Mouse (Mus musculus) cerebellum, postnatal 4 days (tissue): Measurements from ENCODE around the gene Rbfox1.

ENCODE experiments used
- DNase-seq, 2 experiments: peaks; one replicate each; pipeline ENCODE4 v3.0.0; 2022; ENCODE audit warnings: low spot score in 2 of 2, mixed read lengths in 1 of 2

The Rbfox1 gene

DNA sequence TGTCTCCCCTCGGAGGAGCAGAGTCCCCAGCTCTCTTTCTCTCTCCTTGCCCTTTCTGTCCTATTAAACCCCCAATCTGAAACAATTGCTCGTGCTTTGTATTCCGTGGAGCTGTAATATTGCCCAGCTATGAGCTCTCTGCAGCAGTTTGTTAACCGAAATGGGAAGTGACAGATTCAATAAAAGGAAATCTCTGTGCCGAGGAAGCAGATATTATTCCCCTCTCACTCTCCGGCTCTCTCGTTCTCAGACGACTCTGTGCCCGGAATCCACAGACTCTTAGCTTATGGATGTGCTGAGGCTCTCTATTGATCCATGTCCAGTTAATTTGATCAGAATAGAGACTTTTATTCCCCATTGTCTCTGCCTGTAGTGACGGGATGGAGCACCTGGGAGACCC, 1260.3 kb downstream of the Rbfox1 start:
- no peak for DNase-seq

DNA sequence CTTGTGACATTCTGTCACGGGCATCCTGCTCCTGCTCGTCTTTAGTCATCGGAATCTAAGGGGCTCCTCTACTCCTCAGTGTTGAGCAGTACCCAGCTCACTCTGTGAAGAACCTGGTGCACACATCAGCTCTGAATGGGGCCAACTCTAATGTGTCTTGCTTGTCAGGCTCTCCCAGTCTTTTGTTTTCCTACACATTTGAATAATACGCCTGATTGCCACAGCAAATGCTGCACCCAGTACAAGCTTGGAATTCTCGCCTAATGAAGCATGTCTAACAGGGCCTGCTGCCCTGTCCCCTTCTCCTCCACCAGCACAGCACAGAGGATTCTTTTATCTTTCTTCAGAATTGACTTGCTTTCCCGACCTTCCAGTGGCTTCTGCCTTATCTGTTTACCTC, 1261.3 kb downstream of the Rbfox1 start:
- no peak for DNase-seq

DNA sequence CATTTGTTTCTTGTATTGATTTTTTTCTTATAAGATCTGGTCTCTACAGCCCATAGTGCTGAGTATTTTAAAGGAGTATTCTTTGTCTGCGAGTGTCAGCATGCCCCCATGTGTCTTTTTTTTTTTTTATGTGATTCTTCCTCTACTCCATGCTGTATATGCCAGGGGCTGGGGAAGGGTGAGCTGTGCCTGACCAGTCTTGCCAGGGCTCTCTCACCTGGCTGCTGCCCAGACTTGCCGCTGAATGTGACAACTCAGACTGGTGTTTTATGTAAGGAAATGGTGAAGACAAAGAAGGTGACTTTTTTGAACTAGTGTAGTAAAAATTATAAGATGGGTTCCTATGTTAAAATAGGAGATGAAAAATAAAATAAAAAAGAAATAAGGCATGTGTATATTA, 1262.7 kb downstream of the Rbfox1 start:
- DNase-seq: no peak

DNA sequence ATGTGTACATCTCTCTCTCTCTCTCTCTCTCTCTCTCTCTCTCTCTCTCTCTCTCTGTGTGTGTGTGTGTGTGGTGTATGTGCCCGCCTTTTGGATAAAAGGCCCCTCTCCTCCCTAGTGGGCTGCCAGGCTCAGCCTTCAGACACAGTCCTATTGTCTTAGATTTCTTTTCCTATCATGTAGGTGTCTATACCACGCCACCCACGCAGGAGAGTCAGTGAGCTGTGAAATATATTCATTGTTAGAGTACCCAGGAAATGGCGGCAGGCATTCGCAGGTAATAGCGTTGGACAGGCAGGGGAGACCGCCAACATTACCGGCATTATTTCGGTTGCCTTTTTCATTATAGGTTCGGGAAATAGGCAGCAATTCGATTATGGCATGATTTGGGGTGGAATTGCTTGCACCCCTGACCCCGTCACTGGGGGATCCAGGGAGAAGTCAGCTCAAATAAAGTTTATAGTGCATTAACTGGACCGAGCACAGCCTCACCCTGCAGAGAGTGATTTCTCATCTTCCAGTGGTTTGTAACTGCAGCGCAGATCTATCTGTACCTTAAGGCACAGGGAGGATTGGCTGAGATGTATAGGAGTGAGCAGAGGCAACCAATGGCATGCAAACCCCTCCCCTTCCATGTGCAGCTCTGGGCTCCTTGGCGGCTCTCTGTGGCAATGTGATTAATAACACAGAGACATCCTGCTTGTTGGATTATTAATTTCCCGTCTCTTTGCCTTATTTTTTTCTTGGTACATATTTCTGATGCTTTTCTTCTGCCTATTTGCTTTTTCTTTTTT, 1264.1 kb downstream of the Rbfox1 start:
- DNase-seq: no peak

DNA sequence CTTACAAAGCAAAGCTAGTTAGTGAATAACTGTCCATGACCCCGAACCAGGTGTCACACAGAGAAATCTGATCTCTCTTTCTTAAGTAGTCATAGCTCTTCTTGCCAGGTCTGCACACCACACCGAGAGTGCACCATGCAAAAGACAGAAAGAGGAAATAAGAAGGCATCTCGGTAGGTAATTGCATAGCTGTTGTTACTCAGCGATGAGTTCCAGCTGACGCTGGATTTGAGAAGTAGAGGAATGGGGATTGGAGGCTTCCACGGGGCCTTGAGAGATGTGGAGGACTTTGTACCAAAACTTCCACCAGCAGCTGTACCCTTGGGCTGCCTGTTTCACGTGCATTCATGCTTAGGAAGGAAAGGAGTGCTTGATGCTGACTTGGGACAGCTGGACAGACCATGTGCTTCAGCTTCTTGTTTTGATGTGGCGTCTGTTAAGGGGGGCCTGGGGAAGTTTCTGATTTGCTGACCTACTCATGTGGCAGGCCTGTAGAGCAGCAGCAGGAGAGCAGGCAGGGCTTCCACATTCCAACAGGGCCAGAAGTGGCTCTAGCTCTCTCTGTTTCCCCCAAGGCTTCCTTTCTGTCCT, 1265.1 kb downstream of the Rbfox1 start:
- no peak for DNase-seq

DNA sequence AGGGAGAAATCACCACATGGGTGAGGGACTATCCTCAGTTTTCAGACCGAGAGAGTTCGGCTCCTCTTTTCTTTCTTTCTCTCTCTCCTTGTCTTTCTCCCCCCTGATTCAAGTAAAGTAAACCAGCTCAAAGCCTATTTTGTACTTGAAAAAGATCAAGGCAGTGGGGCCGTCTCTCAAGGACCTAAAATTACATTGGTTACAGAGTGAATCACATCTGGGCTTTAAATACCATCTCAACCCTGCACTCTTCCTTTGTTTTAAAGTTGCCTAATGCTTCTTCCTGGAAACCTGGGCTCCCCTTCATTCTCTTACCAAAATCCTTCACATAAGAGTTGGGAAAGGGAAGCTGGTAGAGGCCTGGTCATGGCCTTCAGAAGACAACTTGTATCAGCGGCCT, 1267.2 kb downstream of the Rbfox1 start:
- DNase-seq: no peak

DNA sequence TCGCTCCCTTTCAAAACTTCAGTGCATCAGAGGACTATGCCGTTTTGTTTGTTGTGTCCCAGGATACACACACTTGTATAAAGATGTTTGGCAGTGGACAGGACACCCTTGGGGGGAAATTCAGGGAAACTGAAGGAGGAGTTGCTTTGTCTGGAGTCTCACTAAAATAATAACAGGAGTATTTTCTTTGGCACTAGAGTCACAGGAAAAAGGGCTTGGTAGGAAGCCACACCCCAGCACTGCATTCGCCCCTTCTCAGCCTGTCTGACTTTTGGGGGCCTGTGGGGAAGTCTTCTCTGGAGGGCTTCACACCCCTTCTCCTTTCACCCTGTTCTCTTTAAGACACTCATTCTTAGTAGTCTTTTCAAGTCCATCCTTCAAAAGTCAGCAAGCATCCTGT, 1269.5 kb downstream of the Rbfox1 start:
- no peak for DNase-seq

DNA sequence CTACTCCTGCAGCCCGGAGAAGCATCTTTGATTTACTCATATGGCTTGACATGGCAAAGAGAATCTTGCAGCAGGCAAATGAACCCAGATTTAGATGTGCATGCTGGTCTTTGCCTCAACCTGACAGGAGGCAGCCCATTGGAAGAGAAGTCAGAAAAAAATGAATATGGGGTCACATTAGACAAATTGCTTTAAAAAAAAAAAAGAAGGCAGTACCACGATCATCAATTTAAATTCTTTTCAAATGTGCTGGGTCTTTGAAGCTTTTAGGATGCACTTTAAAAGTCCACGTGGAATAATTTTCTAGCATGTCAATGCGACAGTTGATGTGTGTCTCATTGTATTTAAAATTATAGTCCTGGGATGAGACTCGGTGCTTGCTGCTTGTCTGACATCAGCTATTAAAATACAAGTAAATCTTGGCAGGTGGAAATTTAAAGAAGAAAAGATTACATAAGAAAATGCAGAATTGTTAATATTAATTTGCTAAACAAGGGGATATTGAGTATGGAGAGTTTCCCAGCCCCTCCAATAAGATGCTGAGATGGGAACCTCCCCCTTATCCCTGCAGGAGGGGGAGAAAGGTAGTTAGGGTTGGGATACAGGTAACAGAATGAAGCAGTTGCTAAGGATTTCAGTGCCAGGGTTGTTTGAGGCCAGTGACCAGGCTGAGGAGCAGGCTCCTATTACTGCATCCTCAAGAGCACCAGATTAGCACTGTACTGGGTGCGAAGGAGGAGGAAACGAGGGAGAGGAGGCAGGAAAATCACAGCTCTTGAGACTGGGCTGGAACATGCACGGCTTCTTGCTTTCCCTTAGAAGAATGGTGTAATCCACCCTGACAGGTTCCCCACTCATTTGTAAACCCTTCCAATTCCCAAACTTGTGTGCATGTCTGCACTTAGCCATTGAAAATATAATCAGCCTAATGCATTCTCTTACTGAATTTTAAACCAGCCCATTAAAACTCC, 1274.0 kb downstream of the Rbfox1 start:
- DNase-seq: no peak

DNA sequence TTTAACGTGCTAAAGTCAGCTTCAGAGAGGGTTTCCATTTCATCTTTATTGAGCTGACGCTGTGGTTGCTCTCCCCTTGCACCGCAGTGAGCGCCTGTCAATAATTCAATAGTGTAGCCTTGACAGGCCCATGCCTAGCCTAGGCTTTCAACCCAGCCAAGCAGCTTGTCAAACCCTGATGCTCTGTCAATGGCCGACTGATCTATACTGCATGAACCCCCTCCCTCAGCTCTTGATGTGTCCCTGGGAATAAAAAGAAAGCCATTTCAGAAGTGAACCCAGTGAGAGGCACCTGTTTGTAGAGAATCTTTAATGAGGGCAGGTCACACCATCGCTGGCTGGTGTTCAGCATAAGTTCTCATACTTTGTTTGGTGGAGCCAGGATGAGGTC, 1274.7 kb downstream of the Rbfox1 start:
- no peak for DNase-seq

DNA sequence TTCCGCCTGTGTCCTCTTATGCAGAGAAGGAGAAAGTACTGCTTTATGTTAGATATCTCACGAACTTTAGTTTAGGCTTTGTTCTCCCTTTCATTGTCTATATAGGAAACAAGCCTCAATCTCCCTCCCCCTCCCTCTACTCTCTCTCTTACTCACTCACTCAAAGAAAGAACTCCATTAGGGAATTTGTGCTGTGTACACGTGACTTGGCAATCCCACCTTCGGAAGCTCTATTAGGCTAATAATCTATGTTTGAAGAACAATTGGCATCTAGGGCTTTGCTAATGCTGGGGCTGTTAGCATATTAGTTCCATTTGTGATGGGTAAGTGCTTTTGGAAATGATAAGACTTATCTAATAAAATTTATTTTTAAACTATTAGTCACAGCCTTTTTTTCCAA, 1277.0 kb downstream of the Rbfox1 start:
- no peak for DNase-seq

DNA sequence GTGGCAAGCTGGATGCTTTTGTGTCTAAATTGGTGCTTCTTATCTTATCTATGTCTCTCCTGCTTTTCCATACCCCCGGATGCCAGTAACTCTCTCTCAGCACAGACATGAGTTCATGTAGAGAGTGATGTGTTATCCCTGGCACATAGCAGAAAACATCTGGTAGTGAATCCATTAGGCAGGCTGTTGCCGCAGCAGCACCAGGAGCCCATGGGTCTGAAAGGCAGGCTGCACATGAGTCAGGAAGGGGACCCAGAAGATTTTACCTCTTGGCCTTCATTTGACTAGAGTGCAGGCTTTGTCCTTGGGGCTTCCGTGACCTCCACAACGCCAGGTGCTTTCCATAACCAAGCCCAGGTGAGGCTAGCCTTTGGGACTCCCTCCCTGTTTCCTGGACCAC, 1278.5 kb downstream of the Rbfox1 start:
- DNase-seq: no peak

DNA sequence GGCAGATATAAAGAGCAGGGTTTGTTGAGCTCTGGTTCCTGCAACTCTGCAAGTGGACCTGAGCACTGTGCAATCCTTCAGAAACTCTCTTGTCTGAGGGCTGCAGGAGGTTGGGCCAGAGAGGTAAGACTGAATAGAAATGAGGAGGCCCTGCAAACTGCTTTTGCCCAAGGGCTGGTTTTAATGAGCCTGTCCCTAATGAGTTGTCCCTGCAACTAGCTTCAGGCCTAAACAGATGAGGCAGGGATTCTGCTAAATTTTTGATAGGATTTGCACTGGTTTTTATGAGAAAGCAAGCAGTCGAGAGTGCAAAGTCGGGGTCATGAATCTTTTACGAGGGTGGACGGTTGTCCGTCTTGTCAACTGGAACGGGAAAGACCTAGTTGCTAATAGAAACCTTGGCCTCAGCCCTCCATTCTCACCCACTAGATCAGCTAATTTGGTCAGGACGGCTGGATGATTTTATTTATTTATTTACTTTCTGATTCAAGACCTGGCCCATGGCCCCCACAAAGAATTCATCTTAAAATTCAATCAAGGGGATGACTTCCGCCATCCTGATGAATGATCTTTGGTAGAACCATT, 1279.1 kb downstream of the Rbfox1 start:
- DNase-seq: no peak

DNA sequence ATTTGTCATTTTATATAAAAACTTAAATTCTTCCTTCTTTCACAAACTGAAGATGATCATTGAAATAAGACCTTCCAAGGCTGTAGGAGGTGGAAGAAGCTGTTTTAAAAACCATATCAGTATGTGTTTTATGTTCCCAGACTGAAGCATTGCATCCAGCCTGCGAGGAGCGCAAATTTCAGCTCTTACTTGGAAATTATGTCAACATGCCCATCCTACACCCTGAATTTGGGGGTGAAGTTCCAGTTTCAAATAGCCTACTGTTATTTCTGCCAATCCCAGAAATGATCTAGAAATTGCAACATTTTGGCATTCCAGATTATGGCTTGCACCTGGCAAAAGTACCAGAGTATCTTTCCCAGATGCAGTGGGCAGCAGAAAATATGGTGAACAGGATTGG, 1290.8 kb downstream of the Rbfox1 start:
- DNase-seq: no peak

DNA sequence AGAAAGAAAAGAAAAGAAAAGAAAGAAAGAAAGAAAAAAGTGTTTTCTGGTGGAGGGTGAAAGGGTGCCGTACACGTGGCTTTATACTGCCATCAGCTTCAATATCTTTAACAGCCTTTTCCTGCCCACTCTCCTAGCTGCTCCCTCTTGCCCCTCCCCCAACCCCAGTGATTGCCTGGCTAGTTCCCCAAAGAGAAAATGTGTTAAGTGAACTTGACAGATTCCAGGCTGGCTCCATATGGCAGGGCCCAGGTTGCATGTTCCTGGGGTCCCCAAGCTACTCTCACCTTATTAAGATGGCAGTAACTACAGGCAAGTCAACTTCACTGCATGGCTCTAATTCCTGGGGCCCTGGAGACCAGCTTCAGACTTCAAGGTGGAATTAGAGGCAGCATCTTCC, 1302.6 kb downstream of the Rbfox1 start:
- peak in 1 of 2 experiments; percentile 57 for DNase-seq

DNA sequence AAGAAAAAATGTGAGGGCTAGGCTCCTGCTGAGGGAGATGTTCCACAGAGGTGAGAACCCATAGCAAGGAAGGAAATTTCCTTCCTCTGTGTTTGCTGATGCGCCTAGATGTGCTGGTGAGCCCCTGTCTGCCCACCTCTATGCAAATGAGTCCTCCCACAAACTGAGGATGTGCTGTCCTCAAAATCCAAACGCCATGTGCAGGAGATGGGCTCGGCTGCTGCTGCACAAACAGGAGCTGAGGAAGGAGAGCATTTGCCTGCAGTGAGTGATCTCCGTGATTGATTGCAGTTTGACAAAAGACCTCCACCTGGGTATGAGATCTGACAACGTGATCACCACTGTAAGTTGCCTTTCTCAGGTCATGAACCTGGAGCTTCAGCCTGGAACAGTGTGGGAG, 1308.4 kb downstream of the Rbfox1 start:
- no peak for DNase-seq

DNA sequence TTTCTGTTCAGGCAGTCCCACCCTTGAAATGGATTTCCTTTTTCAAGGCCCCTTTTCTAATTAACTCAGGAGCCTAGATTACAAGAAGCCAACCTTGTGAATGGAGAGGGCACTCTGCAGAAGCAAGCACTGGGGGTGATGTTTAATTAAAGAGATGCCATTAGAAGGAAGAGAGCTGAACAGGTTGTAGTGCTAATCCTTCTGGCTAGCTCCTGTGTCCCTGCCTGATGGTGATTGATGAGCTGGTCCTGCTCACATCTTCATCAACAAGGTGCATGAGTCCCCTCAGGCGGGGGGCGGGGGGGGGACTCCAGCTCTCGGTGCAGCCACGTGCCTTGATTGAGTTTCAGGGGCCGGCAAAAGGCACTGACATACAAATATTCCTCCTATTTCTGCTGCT, 1312.8 kb downstream of the Rbfox1 start:
- DNase-seq: no peak

DNA sequence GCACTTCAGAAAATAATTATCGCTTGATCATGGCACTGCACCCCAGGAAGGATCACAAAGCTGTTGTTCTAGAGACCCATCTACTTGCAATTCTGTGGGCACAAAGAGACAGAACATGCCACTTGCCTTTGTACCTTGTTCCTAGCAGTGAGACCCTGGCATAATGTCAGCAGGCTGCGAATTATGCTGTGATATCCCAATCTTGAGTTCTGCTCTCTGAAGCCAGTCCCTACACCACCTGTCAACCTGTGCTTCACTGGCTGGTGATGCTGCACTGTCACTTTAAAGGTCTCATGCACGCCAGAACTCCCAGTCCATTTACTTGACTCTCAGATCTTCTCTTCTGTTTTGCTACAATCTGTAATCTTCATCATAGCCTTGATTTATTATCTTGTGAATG, 1315.1 kb downstream of the Rbfox1 start:
- DNase-seq: no peak

DNA sequence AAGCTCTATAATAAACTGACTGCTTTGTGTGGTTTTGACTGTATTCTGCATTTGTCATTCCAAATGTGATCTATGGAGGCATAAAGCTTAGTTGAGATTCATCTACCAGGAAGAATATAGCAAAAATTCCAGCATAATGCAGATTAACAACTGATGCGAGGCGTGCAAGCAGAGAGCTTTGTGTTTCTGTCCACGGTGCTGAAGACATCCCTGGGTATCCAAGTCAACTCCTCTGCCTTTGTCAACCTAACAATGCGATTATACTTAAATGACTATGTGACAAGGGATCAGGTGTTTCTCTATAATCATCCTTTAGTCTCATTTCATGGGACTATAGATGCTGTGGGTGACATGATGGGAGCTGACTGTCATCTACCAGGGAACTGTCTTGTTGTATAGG, 1316.7 kb downstream of the Rbfox1 start:
- DNase-seq: no peak

DNA sequence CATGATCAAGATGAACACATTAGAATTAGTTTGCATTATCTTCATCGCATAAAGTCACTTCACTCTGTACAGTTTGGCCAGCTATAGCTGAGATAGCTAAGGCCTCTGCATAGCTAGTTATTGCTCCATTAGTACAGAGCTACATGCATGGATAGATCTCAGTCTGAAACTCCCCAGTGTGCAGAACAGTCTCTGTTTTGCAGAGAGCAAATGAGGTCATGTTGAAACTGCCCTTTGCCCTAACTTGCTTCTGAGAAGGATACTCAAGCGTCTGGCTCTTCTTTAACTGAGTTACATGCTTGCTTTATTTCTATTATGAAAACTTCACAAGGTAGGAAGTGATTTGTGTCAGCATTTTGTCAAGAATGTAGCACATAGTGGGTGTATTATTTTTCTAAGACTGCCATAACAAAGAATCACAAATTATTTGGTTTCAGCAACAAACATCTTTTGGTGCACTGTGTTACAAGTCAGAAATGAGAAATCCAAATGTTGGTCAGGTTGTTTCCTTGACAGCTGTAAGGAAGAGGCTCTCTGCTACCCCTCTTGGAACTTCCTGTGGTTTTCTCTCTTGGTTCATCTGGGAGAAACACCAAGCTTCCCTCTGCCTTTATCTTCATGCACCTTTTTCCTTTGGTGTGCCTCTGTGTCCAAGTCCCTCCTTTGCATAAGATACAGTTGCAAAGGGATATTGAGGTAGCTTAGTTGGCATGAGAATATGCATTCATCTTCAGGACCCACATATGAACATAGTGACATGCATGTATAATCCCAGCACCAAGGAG, 1321.2 kb downstream of the Rbfox1 start:
- no peak for DNase-seq

DNA sequence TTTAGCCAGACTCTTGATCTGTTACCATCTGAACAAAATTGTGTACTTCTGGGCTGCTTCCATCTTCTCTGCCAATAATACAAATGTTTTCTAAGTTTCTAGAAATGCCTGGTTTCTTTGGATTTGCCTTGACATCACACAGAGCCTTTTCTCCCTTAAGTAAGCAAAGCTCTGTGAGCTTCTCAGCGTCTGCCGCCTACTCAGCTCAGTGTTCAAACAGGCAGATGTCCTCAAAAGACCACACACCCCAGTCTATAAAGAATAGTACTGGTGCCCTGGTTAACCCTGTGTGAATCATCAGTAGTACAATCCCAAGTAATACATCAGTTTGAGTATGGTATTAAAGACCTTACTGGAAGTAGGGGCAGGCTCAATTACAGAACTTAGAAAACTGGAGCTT, 1322.4 kb downstream of the Rbfox1 start:
- DNase-seq: no peak

DNA sequence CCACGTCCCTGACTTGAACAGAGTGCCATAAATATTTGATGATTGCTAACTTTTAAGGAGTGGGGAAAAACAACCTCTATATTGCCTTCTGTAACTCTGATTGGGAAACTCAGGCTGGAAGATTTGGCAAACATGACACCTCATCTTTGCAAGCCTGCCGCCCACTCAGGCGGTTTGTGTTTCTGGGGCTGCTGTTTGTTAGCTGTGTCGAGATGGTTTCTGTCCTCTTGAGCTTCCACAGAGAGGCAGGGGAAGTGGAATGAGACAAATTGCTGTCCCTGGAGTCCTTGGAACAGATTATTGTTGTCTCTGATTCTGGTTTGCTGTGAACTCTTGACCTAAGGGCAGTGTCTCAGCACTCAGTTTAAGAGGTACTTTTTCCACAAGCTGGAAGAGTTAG, 1327.6 kb downstream of the Rbfox1 start:
- no peak for DNase-seq
